Mouse (Mus musculus) G1E (cell line): ENCODE results near the gene Zfp385a.

ENCODE experiments used
- CTCF ChIP-seq: IDR thresholded peaks from 2 replicates; pipeline ENCODE4 v1.5.1; 2012; ENCODE audit warnings: low read depth, low read length, inconsistent platforms, mixed read lengths
- GATA1 ChIP-seq: IDR thresholded peaks from 2 replicates; pipeline ENCODE4 v1.6.1; 2012; ENCODE audit warnings: borderline replicate concordance, low read length, inconsistent platforms, mixed read lengths
- POLR2AphosphoS5 ChIP-seq: IDR thresholded peaks from 2 replicates; pipeline ENCODE4 v1.6.1; 2012; ENCODE audit warnings: low read depth, low read length, inconsistent platforms; ENCODE audit not compliant: insufficient replicate concordance

- TF ChIP-seq CTCF (no peak), GATA1 (no peak), POLR2AphosphoS5 (no peak)
These were observed 13.8 kb upstream of the Zfp385a start for GRCm38 (mm10) chr15:103353511-103354256.
